Mouse (Mus musculus) right cerebral cortex, adult 2 months (tissue): ENCODE measurements at regions not wholly inside any gene's neighbourhood (a gene's known extent, or its start where the extent isn't known, plus 50 kb on each side); places are given as distances from the start of the nearest gene placed in this dataset.

Source experiments
- DNase-seq, 2 experiments: peaks; one replicate each; pipeline ENCODE4 v3.0.0; 2021 to 2022; ENCODE audit warnings: low spot score in 2 of 2

- no peak for DNase-seq
These were observed 100.2 kb downstream of the Kctd12 start for GRCm38 (mm10) chr14:102882281-102882680.

GRCm38 (mm10) chr14:102880658-102881083, 101.8 kb downstream of the Kctd12 start:
- no peak for DNase-seq

GRCm38 (mm10) chr14:102878572-102878971, 103.9 kb downstream of the Kctd12 start:
- DNase-seq: peak in 1 of 2 experiments; percentile 17

GRCm38 (mm10) chr14:102868160-102868559, 114.3 kb downstream of the Kctd12 start:
- DNase-seq: no peak

GRCm38 (mm10) chr14:102867697-102868096, 114.7 kb downstream of the Kctd12 start:
- no peak for DNase-seq

GRCm38 (mm10) chr14:102866511-102866910, 115.9 kb downstream of the Kctd12 start:
- no peak for DNase-seq

DNA sequence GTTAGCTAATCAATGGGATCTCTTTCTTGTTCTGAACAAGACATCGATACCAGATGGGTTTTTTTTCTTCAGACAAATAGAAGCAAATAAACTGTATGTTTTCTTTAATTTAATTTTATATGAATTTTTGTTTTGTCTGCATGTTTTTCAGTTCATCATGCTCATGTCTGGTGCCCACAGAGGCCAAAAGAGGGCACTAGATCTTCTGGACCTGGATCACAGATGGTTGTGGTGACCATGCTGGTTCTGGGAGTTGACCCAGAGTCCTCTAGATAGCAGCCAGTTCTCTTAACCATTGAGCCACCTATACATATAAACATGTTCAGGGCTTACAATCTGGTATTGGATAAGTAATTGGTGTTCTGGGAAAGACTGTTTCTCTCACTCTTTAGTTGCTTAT, 120.7 kb downstream of the Kctd12 start:
- DNase-seq: no peak

DNA sequence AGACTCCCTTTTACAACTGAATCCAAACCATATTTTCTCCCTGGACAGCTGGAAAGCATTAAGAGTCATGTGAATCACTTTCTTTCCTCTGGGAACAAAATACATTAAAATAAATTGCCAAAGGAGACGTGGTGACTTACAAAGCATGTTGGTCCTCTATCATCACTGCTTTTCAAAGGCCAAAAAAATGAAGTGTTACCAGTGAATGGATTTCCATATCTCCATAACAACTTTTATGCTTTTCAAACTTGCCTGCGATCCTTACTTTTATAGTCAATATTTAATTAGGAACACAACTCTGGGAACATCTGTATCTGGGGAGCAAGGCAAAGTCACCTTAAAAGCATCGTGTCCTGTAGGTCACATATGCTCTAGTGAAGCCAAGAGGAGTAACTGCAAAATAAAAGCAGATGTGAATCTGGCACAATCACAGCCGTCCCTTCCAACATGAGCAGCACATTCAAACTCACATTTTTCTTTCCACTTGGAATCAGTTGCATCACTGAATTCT, 123.0 kb downstream of the Kctd12 start:
- DNase-seq: no peak

DNA sequence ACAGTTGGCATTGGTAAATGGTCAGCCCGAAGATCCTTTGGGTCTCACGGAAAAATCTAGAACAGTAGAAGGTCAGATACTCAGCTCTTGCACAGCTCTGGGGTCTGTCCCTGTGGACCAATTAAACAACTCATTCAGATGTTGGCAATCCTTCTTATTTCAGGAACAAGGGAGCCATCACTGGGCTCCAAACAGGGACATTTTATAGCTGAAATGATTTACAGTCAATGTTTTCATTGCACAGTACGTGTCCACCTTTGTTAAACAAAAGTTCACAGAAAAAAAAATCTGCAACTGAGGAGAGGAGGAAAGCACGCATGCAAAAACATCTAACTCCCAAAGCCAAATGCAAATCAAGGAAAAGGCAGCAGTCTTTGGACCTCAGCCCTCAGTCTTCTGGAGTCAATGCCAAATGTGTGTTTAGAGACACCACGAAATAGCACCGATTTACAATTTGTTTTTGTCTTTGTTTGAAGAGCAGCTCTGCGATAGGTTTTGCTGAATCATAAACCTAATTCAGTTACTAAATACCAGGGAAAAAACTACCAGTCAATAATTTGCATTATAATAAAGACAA, 127.1 kb downstream of the Kctd12 start:
- no peak for DNase-seq

GRCm38 (mm10) chr14:102843700-102844099, 138.7 kb downstream of the Kctd12 start:
- no peak for DNase-seq

GRCm38 (mm10) chr14:102837602-102838001, 144.8 kb downstream of the Kctd12 start:
- DNase-seq: no peak

DNA sequence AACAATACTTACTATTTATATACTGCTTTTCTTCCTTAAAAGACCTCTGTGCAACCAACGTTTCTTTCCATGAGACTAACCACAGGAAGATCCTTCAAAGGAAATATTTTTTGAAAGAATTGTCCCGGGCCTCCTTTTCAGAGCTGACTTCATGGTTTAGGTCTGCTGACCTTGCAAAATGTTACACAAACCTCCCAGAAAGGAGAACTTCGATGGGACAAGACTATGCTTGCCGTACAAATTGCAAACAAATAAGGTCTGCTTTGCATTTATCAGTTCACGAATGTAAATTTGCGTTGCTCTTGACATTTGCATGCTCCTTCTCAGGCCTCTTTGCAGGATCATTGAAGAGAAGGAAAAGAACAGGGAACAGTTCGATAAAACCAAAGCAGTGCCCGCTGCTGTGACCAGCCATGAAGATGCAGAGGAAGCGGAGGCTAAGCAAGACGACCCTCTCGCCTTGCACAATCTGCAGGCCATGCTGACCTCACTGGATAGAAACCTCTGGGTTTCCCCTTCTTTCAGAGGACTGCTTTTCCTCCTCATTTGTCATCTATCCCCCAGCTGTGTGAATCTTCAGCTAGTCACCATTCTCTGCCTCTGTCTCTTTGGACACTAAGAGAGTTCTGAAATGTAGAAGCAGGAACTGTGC, 147.2 kb downstream of the Kctd12 start:
- no peak for DNase-seq

DNA sequence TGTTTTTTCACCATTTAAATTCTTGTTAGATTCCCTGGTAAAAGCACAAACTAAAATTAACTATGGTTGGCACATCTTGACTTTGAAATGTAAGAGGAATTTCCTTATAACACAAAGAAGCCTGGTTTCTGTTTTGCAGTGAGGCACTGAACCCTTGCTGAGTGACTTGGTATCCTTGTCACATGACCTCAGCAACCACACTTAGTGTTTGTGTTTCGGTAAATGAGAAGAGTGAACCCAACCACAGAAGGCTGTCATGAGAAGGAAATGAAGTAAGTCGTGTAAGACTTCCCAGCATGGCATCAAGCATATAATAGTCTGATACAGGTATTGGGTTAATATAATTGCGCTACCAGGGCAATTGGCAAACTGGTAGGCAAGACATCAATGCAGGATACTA, 154.0 kb downstream of the Kctd12 start:
- DNase-seq: no peak

DNA sequence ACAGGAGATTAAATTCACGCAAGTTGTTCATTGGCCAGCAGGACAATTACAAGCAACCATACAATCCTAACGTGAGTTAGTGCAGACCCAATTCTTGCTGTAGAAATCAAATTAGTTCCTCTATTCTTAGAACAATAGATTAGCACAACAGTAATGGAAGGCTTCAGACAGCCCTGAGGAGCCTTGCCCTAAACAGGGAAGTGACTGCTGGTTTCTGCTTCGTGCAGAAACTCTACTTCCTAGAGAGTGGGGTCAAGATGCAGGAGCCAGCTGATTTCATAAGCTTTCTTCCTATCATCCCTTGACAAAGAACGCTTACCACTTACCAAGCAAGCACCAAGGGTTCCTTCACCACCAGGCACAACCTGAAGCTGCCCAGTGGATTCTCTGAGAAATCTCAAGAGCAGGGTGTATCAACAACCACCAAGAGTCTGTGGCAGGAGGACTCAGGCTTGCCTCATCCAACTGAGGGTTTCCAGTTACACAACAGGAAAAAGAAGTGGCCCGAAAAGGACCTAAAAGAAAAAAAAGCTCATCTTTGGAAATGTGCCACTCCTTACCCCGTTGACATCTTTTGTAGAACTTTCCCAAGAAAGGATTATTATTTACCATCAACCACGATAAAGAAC, 154.6 kb downstream of the Kctd12 start:
- DNase-seq: no peak

DNA sequence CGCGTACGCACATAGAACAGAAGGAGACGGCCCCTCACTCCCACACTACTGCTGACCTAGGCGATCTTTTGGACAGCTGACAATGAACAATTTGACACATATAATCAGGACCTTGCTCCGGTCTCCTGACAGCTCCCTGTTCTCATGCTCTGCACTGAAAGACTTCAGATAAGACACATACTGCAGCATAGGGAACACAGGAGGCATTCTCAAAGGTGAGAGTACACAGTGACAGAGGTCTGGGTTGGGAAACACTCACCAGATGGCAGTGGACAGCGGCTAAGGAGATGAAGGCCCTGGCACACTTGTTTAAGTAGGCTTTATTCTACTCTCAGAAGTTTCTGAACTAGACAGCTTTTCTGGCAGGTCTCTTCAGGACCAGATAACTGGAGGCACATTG, 156.9 kb downstream of the Kctd12 start:
- DNase-seq: no peak

GRCm38 (mm10) chr14:102820663-102821062, 161.8 kb downstream of the Kctd12 start:
- DNase-seq: no peak

DNA sequence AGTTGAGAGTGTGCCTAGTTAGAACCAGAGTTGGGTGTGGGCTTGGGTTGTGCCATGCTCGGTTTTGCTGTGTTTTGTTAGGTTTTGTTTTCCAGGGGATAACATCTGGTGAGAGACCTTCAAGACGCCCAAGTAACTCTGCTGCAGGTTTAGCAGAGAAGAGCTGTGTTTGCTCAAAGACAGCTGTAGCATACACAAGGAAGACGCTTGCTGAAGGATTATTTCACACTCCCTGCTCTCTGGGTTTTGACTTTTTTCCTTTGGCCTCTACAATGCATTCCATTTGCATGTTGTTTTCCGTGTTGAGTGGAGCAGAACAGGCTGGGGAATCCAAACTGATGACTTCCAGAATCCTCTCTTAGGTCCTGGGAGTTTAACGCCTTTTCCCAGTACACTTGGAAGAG, 170.8 kb downstream of the Kctd12 start:
- no peak for DNase-seq

DNA sequence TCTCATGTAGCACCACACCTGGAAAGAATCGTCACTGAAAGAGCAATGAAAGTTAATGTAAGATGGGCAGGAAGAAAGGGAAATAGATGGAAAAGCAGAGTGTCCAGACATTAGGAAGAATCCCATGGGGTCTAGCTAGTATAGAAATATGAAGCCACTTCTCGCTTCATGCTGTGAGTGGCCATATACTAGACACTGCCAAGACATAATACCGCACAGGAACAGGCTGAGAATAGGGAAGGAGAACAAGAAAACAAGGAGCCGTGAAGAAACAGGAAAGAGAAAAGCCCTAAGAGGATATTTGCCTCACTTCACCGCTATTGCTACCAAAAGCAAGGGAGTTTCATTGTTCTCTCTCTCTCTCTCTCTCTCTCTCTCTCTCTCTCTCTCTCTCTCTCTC, 171.4 kb downstream of the Kctd12 start:
- no peak for DNase-seq

- DNase-seq: no peak
These were observed 172.1 kb downstream of the Kctd12 start for GRCm38 (mm10) chr14:102810121-102810921.

DNA sequence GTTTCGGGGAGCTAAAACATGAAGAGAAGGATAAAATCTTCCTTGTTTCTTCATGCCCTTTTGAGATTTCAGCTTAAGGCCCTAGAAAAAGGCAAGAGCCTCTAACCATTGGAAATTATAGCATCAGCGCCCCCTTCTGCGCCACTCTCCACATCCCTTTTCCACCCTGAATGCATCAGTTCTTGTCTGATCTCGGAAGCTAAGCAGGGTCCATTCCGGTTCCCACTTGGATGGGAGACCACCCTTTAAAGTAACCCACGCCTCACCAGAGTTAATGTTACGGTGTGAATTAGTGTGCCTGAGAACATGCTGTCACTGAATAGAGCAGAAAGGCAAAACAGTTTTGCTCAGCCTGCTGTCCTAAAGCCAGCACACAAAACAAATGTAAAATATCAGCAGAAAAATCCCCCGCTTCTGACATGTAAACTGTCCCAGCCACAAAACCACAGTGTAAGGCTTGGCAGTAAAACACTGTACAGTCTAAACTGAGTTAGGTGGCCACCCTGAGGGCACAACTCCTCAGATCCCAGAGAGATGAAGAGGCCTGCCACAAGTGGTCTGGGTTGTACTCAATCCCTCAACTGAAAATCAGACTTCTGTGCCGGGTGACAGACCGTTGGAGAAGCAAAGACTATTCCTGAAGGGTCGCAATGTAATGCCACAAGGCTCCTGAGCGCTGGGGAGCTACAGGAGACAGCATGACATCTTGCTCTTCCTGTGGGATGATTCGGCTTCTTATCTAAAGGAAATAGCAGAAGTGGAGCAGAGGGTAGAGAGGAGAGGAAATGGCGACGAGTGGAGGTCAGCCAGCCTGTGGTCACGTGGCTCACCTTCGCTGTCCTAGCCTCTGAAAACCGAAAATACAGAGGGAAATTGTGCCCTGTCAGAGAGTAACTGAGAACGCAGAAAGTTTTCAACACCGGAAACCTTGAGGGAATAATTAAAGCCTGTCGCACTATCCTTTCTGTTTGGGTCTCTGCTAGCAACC, 176.2 kb downstream of the Kctd12 start:
- DNase-seq: peak in 1 of 2 experiments; percentile 11

- DNase-seq: no peak
These were observed 186.8 kb downstream of the Kctd12 start for GRCm38 (mm10) chr14:102795676-102796075.
